In the genomic region with DNA sequence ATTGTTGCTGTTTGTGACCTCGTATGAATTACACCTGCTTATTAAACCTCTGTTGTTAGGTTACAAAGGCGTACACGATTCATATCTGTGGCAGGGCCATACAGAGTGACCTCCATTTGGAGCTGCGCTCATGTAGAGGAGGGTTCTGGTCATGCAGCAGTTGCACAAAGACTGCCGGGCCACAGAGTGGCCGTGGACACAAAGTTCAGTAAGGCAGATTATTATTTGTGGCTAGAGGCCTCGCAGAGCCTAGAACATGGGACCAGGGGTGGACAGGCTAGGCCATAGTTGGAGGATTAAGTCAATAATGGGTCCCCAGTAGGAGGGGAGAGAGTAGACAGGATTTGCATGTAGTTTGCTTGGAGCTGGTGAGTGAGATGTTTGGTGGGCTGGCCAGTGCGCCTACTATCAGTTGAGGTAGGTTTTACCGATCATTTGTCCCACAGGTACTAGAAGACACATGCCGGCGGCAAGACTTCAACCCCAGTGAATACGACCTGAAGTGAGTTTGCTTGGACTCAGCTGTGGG, we compare ENCODE assay signal across 9 mouse cellular contexts. TPM values are rescaled to one million over a fixed set of nuclear protein-coding genes. Genes with fewer than 3 reads are reported as not detected.
DNase-seq lines count a peak whose midpoint lies in the region; ATAC-seq and TF ChIP-seq lines count a peak whose summit lies in the region.
"Had no signal": no experiment of that assay in that cellular context is flagged by ENCODE, and none has a peak within 500 bp of the region (broad histone marks: within the 10 kb centered on the region; RNA-seq: fewer than 3 reads in every experiment).

No protein-coding gene starts in this region.

- DNase-seq in heart, embryonic 10.5 days (ENCODE audit: low spot score): no peak
- no peak for DNase-seq in heart, postnatal 25 days (ENCODE audit: low spot score)
- no peak for DNase-seq in liver, embryonic 14.5 days (ENCODE audit: low read depth in 3 of 3, low spot score in 3 of 3)
- no peak for DNase-seq in retina, postnatal 1 day
- DNase-seq in ovary, postnatal 36 days (ENCODE audit: low spot score): no peak
- DNase-seq in kidney, postnatal 10 days: no peak

- peaks cover 24% of the 10 kb centered on the region for H3K4me1 ChIP-seq in heart, embryonic 10.5 days
- H3K4me1 ChIP-seq in forebrain, embryonic 12.5 days: peaks cover 18% of the 10 kb centered on the region
- H3K4me1 ChIP-seq in liver, embryonic 14.5 days (replicated peaks; ENCODE audit: control insufficient read depth in 2 of 2, insufficient read depth in 2 of 2, low read length in 1 of 2): peaks cover 11 to 16% of the 10 kb centered on the region in 2 experiments

- H3K27me3 ChIP-seq in heart, embryonic 10.5 days (ENCODE audit: insufficient read depth, poor library complexity, severe bottlenecking): no peaks in the 10 kb centered on the region
- H3K27me3 ChIP-seq in C2C12 (ENCODE audit: control insufficient read depth, insufficient read depth, insufficient read length): no peaks in the 10 kb centered on the region
- no peaks in the 10 kb centered on the region for H3K27me3 ChIP-seq in forebrain, embryonic 12.5 days
- H3K27me3 ChIP-seq in liver, embryonic 14.5 days (ENCODE audit: control insufficient read depth, insufficient read depth, low read length): no peaks in the 10 kb centered on the region

- TF ChIP-seq CTCF in C2C12 (IDR thresholded peaks at IDR 0.05; ENCODE audit: control insufficient read depth, insufficient read depth, insufficient read length): no peak
- no peak for TF ChIP-seq CTCF in liver, embryonic 14.5 days (IDR thresholded peaks at IDR 0.05; ENCODE audit: low read depth)

- peaks cover 37% of the 10 kb centered on the region for H3K79me2 ChIP-seq in C2C12 (ENCODE audit: control insufficient read depth, insufficient read depth)

- peak; percentile 18 for ATAC-seq in forebrain, embryonic 12.5 days (ENCODE audit: low FRiP score)
- peak; percentile 6; the same call in 1 of the 2 replicates for ATAC-seq in liver, embryonic 14.5 days (ENCODE audit: insufficient read depth)

- peak overlapping the region; percentile 80 for H3ac ChIP-seq in C2C12 (ENCODE audit: control insufficient read depth, insufficient read length, low read depth)

- peak overlapping the region; percentile 88 for H3K4me2 ChIP-seq in forebrain, embryonic 12.5 days
- H3K4me2 ChIP-seq in liver, embryonic 14.5 days (ENCODE audit: low read depth): peak overlapping the region; percentile 88

- intact Hi-C loops in heart, postnatal 25 days (cut with DNase I): loop anchor here (5.0 kb wide), 1 partner anchor 46 kb away; the partner anchor contains the start of gene Sirt7

- 39% methylated on average over 12 of the region's 12 CpGs for WGBS in heart, embryonic 10.5 days
- WGBS in forebrain, embryonic 12.5 days: 36% methylated on average over 12 of the region's 12 CpGs
- 26% methylated on average over 12 of the region's 12 CpGs for WGBS in liver, embryonic 14.5 days (ENCODE audit: insufficient replicate concordance)

- peak overlapping the region; percentile 81 for H3K9ac ChIP-seq in forebrain, embryonic 12.5 days
- peak overlapping the region; percentile 69 for H3K9ac ChIP-seq in liver, embryonic 14.5 days (replicated peaks)

- H3K79me3 ChIP-seq in C2C12 (ENCODE audit: low read depth): no peaks in the 10 kb centered on the region

- peak overlapping the region; percentile 99 for H3K27ac ChIP-seq in heart, embryonic 10.5 days
- peak overlapping the region; percentile 91 for H3K27ac ChIP-seq in forebrain, embryonic 12.5 days
- H3K27ac ChIP-seq in liver, embryonic 14.5 days: peak overlapping the region; percentile 75

- no peak for TF ChIP-seq EP300 in liver, embryonic 14.5 days (IDR thresholded peaks at IDR 0.05; ENCODE audit: low read depth)

- H3K9me3 ChIP-seq in heart, embryonic 10.5 days: no peaks in the 10 kb centered on the region
- H3K9me3 ChIP-seq in forebrain, embryonic 12.5 days: no peaks in the 10 kb centered on the region
- H3K9me3 ChIP-seq in liver, embryonic 14.5 days (ENCODE audit: control insufficient read depth, low read length): no peaks in the 10 kb centered on the region

- H3K36me3 ChIP-seq in heart, embryonic 10.5 days: peaks cover 34% of the 10 kb centered on the region
- H3K36me3 ChIP-seq in C2C12 (ENCODE audit: control insufficient read depth, insufficient read depth): peaks cover 18% of the 10 kb centered on the region
- H3K36me3 ChIP-seq in forebrain, embryonic 12.5 days (replicated peaks): peaks cover 14% of the 10 kb centered on the region
- peaks cover 5% of the 10 kb centered on the region for H3K36me3 ChIP-seq in liver, embryonic 14.5 days (replicated peaks; ENCODE audit: control insufficient read depth, insufficient read depth, low read depth)

- peak overlapping the region; percentile 86 for H3K4me3 ChIP-seq in heart, embryonic 10.5 days
- H3K4me3 ChIP-seq in C2C12 (ENCODE audit: insufficient read depth, poor library complexity, severe bottlenecking): peak overlapping the region; percentile 48
- H3K4me3 ChIP-seq in forebrain, embryonic 12.5 days (replicated peaks): peak overlapping the region; percentile 83
- peak overlapping the region; percentile 64 to 84 for H3K4me3 ChIP-seq in liver, embryonic 14.5 days (ENCODE audit: insufficient read depth in 1 of 2, low read depth in 2 of 2, low read length in 2 of 2)

TF ChIP-seq in C2C12, 6 proteins besides CTCF, POLR2A, EP300 and RAD21:
- TF ChIP-seq MYOD1 (IDR thresholded peaks at IDR 0.05; ENCODE audit: control insufficient read depth, insufficient read length, low read depth) (no peak), MAX (IDR thresholded peaks at IDR 0.05) (no peak), USF1 (IDR thresholded peaks at IDR 0.05; ENCODE audit: low read depth) (no peak), MYOG (IDR thresholded peaks at IDR 0.05; ENCODE audit: control insufficient read depth, extremely low read depth, insufficient read length) (no peak), FOSL1 (IDR thresholded peaks at IDR 0.05; ENCODE audit: insufficient read depth, low read length, poor library complexity, severe bottlenecking) (no peak), CEBPB (IDR thresholded peaks at IDR 0.05; ENCODE audit: low read depth) (no peak)

RNA-seq across cellular contexts. Expression of gene Aspscr1, which starts 0.9 kb away (rescaled TPM):
- polyA plus RNA-seq in heart, embryonic 10.5 days (2016; fragmentation: Nextera tagmentation; extraction: Ambion mirVana): 127 and 134 TPM in 2 replicates
- 10 to 100 TPM; 33.0 to 33.9 TPM for total RNA-seq in heart, postnatal 25 days (2021)
- polyA plus RNA-seq in C2C12 (2012; fragmentation: generic; extraction: Trizol): 66.0 TPM
- 132 and 145 TPM in 2 replicates for polyA plus RNA-seq in forebrain, embryonic 12.5 days (2016; fragmentation: Nextera tagmentation; extraction: Ambion mirVana)
- 16.9 and 20.4 TPM in 2 replicates for polyA plus RNA-seq in liver, embryonic 14.5 days (2012; rRNA removed)
- 34.6 and 37.5 TPM in 2 replicates for polyA plus RNA-seq in liver, embryonic 14.5 days (2014; fragmentation: Nextera tagmentation; extraction: Ambion mirVana)

RNA-seq across cellular contexts. Expression of gene Notum, which starts 12.7 kb away (rescaled TPM):
- polyA plus RNA-seq in heart, embryonic 10.5 days (2016; fragmentation: Nextera tagmentation; extraction: Ambion mirVana): 1.6 and 5.8 TPM in 2 replicates
- total RNA-seq in heart, postnatal 25 days (2021): under 1 TPM in 1 of 2 experiments, not detected in 1; 0.20 TPM
- polyA plus RNA-seq in C2C12 (2012; fragmentation: generic; extraction: Trizol): 0.43 TPM
- 0.13 and 0.49 TPM in 2 replicates for polyA plus RNA-seq in forebrain, embryonic 12.5 days (2016; fragmentation: Nextera tagmentation; extraction: Ambion mirVana)
- 0.18 and 0.30 TPM in 2 replicates for polyA plus RNA-seq in liver, embryonic 14.5 days (2012; rRNA removed)
- polyA plus RNA-seq in liver, embryonic 14.5 days (2014; fragmentation: Nextera tagmentation; extraction: Ambion mirVana): 0.18 TPM in 1 of 2 replicates, not detected in the other
- polyA plus RNA-seq: CD4-positive, CD25-positive, alpha-beta regulatory T cell, adult 4 months had no signal

RNA-seq across cellular contexts. Expression of gene Myadml2, which starts 25.7 kb away (rescaled TPM):
- 6.7 and 9.3 TPM in 2 replicates for polyA plus RNA-seq in heart, embryonic 10.5 days (2016; fragmentation: Nextera tagmentation; extraction: Ambion mirVana)
- 10 to 100 TPM; 78.3 to 78.8 TPM for total RNA-seq in heart, postnatal 25 days (2021)
- not detected for polyA plus RNA-seq in C2C12 (2012; fragmentation: generic; extraction: Trizol)
- polyA plus RNA-seq in forebrain, embryonic 12.5 days (2016; fragmentation: Nextera tagmentation; extraction: Ambion mirVana): not detected in 2 replicates
- polyA plus RNA-seq in liver, embryonic 14.5 days (2012; rRNA removed): 0.07 and 0.13 TPM in 2 replicates
- polyA plus RNA-seq in liver, embryonic 14.5 days (2014; fragmentation: Nextera tagmentation; extraction: Ambion mirVana): 0.67 and 1.0 TPM in 2 replicates
- polyA plus RNA-seq: CD4-positive, CD25-positive, alpha-beta regulatory T cell, adult 4 months had no signal

RNA-seq across cellular contexts. Expression of gene Pycr1, which starts 30.1 kb away (rescaled TPM):
- 28.5 and 29.9 TPM in 2 replicates for polyA plus RNA-seq in heart, embryonic 10.5 days (2016; fragmentation: Nextera tagmentation; extraction: Ambion mirVana)
- total RNA-seq in heart, postnatal 25 days (2021): 1 to 10 TPM; 1.6 to 2.3 TPM
- 16.1 TPM for polyA plus RNA-seq in C2C12 (2012; fragmentation: generic; extraction: Trizol)
- polyA plus RNA-seq in forebrain, embryonic 12.5 days (2016; fragmentation: Nextera tagmentation; extraction: Ambion mirVana): 32.5 and 32.8 TPM in 2 replicates
- polyA plus RNA-seq in liver, embryonic 14.5 days (2012; rRNA removed): 4.0 and 4.3 TPM in 2 replicates
- 4.8 and 5.1 TPM in 2 replicates for polyA plus RNA-seq in liver, embryonic 14.5 days (2014; fragmentation: Nextera tagmentation; extraction: Ambion mirVana)

RNA-seq across cellular contexts. Expression of gene Cenpx, which starts 39.9 kb away (rescaled TPM):
- polyA plus RNA-seq in heart, embryonic 10.5 days (2016; fragmentation: Nextera tagmentation; extraction: Ambion mirVana): 124 and 136 TPM in 2 replicates
- 10 to 100 TPM; 31.2 to 35.7 TPM for total RNA-seq in heart, postnatal 25 days (2021)
- 57.6 TPM for polyA plus RNA-seq in C2C12 (2012; fragmentation: generic; extraction: Trizol)
- polyA plus RNA-seq in forebrain, embryonic 12.5 days (2016; fragmentation: Nextera tagmentation; extraction: Ambion mirVana): 125 and 127 TPM in 2 replicates
- polyA plus RNA-seq in liver, embryonic 14.5 days (2012; rRNA removed): 64.2 and 78.3 TPM in 2 replicates
- 119 and 128 TPM in 2 replicates for polyA plus RNA-seq in liver, embryonic 14.5 days (2014; fragmentation: Nextera tagmentation; extraction: Ambion mirVana)
